21 mouse cellular contexts compared by ENCODE assay signal in the genomic region with DNA sequence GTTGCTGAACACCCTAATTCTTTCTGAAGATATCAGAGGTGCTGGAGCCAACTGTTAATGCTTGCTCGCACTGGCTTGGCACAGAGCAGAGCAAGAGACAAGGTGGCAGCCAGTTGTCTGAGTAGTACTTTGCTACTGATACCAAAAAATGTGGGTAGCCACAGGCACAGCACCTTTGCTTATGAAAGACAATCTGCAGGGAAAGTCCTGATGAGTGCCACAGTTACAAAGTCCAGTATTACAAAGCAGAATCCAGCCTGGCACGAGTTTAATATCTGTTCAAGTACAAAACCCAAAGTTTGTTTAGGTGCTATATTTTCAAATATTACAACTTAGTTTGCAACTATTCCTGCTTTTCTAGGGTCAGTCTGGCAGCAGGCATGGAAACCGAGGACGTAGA. TPM values are rescaled to one million over a fixed set of nuclear protein-coding genes. Genes with fewer than 3 reads are reported as not detected.
A peak's percentile ranks its signal among the peaks of the same experiment; 100 is the strongest.
DNase-seq lines count a peak whose midpoint lies in the region; ATAC-seq and TF ChIP-seq lines count a peak whose summit lies in the region.
"Had no signal": no experiment of that assay in that cellular context is flagged by ENCODE, and none has a peak within 500 bp of the region (broad histone marks: within the 10 kb centered on the region; RNA-seq: fewer than 3 reads in every experiment).

No protein-coding gene starts in this region.

- H3K4me3 ChIP-seq in kidney, adult 2 months (ENCODE audit: insufficient read depth, low read depth, low read length): no peak overlapping the region
- no peak overlapping the region for H3K4me3 ChIP-seq in kidney, embryonic 16.5 days (ENCODE audit: low read length)
- H3K4me3 ChIP-seq: embryonic facial prominence, embryonic 13.5 days; embryonic facial prominence, embryonic 15.5 days; erythroblast, embryonic 14.5 days; forebrain, embryonic 10.5 days; forebrain, embryonic 12.5 days had no signal

- DNase-seq in kidney, adult 2 months: peak; percentile 58
- DNase-seq in kidney, postnatal 36 days: peak; percentile 24 to 27
- DNase-seq in kidney, postnatal 14 days: no peak
- DNase-seq: adrenal gland, adult 2 months; adrenal gland, postnatal 10 days; adrenal gland, postnatal 25 days; cerebellum, adult 11 months; cerebellum, adult 18-20 months; cerebellum, adult 8-10 months; cerebellum, adult 9-11 months; cerebellum, postnatal 14 days; cerebellum, postnatal 36 days; embryo, embryonic 11 days had no signal

- H3K4me1 ChIP-seq in kidney, adult 2 months (ENCODE audit: control insufficient read depth, insufficient read depth, low read length): 0 out of 2 replicates have a peak, but pooled peaks cover 3% of the 10 kb centered on the region
- no peaks in the 10 kb centered on the region for H3K4me1 ChIP-seq in kidney, embryonic 16.5 days (ENCODE audit: insufficient read depth, low read length)
- H3K4me1 ChIP-seq: embryonic facial prominence, embryonic 13.5 days; embryonic facial prominence, embryonic 15.5 days; forebrain, embryonic 10.5 days; forebrain, embryonic 12.5 days had no signal

- no peak for TF ChIP-seq CTCF in kidney, adult 2 months (conservative IDR thresholded peaks at IDR 0.05; ENCODE audit: insufficient read depth, insufficient read length, low read depth, low read length)

- H3K27me3 ChIP-seq in kidney, adult 2 months (replicated peaks; ENCODE audit: control insufficient read depth, insufficient read depth, low read length): no peaks in the 10 kb centered on the region
- H3K27me3 ChIP-seq in kidney, embryonic 16.5 days (ENCODE audit: insufficient read depth, low read length): no peaks in the 10 kb centered on the region
- H3K27me3 ChIP-seq: embryonic facial prominence, embryonic 13.5 days; embryonic facial prominence, embryonic 15.5 days; forebrain, embryonic 12.5 days had no signal

- peaks cover 10% of the 10 kb centered on the region for H3K36me3 ChIP-seq in kidney, adult 2 months (ENCODE audit: control insufficient read depth, insufficient read depth, low read length)
- H3K36me3 ChIP-seq in kidney, embryonic 16.5 days (ENCODE audit: insufficient read depth, low read length): peaks cover 52% of the 10 kb centered on the region

- H3K4me2 ChIP-seq in kidney, embryonic 16.5 days (replicated peaks; ENCODE audit: low read depth, low read length): no peak overlapping the region
- H3K4me2 ChIP-seq: embryonic facial prominence, embryonic 13.5 days; embryonic facial prominence, embryonic 15.5 days; forebrain, embryonic 12.5 days had no signal

- H3K9ac ChIP-seq in kidney, embryonic 16.5 days (replicated peaks; ENCODE audit: low read length): no peak overlapping the region
- H3K9ac ChIP-seq: embryonic facial prominence, embryonic 13.5 days; embryonic facial prominence, embryonic 15.5 days; forebrain, embryonic 12.5 days had no signal

- H3K9me3 ChIP-seq in kidney, embryonic 16.5 days (ENCODE audit: low read length): no peaks in the 10 kb centered on the region
- H3K9me3 ChIP-seq: embryonic facial prominence, embryonic 13.5 days; embryonic facial prominence, embryonic 15.5 days; forebrain, embryonic 10.5 days; forebrain, embryonic 12.5 days had no signal

- no peak for TF ChIP-seq POLR2A in kidney, adult 2 months (IDR thresholded peaks at IDR 0.05; ENCODE audit: low read depth, low read length)

- H3K27ac ChIP-seq in kidney, adult 2 months (ENCODE audit: insufficient read depth, low read depth, low read length): no peak overlapping the region
- H3K27ac ChIP-seq in kidney, embryonic 16.5 days (ENCODE audit: low read length): no peak overlapping the region
- H3K27ac ChIP-seq: embryonic facial prominence, embryonic 13.5 days; embryonic facial prominence, embryonic 15.5 days; forebrain, embryonic 10.5 days; forebrain, embryonic 12.5 days had no signal

- ATAC-seq in kidney, embryonic 16.5 days (ENCODE audit: low FRiP score, low TSS enrichment): no peak
- ATAC-seq: forebrain, embryonic 14.5 days; forebrain, embryonic 16.5 days had no signal

- WGBS in kidney, adult 2 months: 77% methylated on average over 4 of the region's 4 CpGs
- WGBS in kidney, embryonic 16.5 days: 96% methylated on average over 4 of the region's 4 CpGs

RNA-seq across cellular contexts. Expression of a gene that starts 8.6 kb away (rescaled TPM):
- 19.1 and 21.0 TPM in 2 replicates for polyA plus RNA-seq in kidney, adult 2 months (2012; rRNA removed)
- 56.5 and 66.8 TPM in 2 replicates for polyA plus RNA-seq in kidney, embryonic 16.5 days (2015; fragmentation: Nextera tagmentation; extraction: Ambion mirVana)
